Mouse (Mus musculus) forebrain, embryonic 15.5 days (tissue): ENCODE results near the gene Hspa4. TPM values are rescaled to one million over a fixed set of nuclear protein-coding genes. Genes with fewer than 3 reads are reported as not detected.

ENCODE experiments used
- ATAC-seq: fragments of 200-750 bp; cut with Nextera tagmentation; replicated peaks from 2 replicates; pipeline ENCODE4 v1.8.0; 2017; ENCODE audit warnings: mild to moderate bottlenecking, moderate TSS enrichment, moderate library complexity
- H3K27ac ChIP-seq: fragments of 300-500 bp; sonication (generic); replicated peaks from 2 replicates; pipeline ENCODE4 v1.5.1; 2015; ENCODE audit warnings: mild to moderate bottlenecking, inconsistent platforms
- H3K27me3 ChIP-seq: fragments of 300-500 bp; sonication (generic); 2 replicates; pipeline ENCODE4 v1.6.1; 2015; ENCODE audit warnings: inconsistent platforms
- H3K36me3 ChIP-seq: fragments of 300-500 bp; sonication (generic); 2 replicates; pipeline ENCODE4 v1.6.1; 2015; ENCODE audit warnings: mild to moderate bottlenecking, inconsistent platforms
- H3K4me1 ChIP-seq: fragments of 300-500 bp; sonication (generic); 2 replicates; pipeline ENCODE4 v1.6.1; 2015; ENCODE audit warnings: inconsistent platforms
- H3K4me2 ChIP-seq: fragments of 300-500 bp; sonication (generic); replicated peaks from 2 replicates; pipeline ENCODE4 v1.6.1; 2015; ENCODE audit warnings: mild to moderate bottlenecking, inconsistent platforms
- H3K4me3 ChIP-seq: fragments of 300-500 bp; sonication (generic); 2 replicates; pipeline ENCODE4 v1.5.1; 2015; ENCODE audit warnings: mild to moderate bottlenecking, inconsistent platforms
- H3K9ac ChIP-seq: fragments of 300-500 bp; sonication (generic); replicated peaks from 2 replicates; pipeline ENCODE4 v1.6.1; 2015; ENCODE audit warnings: mild to moderate bottlenecking, inconsistent platforms
- H3K9me3 ChIP-seq: fragments of 300-500 bp; sonication (generic); 2 replicates; pipeline ENCODE4 v1.6.1; 2016; ENCODE audit warnings: inconsistent platforms
- WGBS: fragments of 180-500 bp; shearing (Covaris S2); methylation state at CpG from one replicate; pipeline ENCODE4 v1.1.7; 2015; ENCODE audit warnings: mixed read lengths; 5-methylcytosine and 5-hydroxymethylcytosine counted together
- polyA plus RNA-seq: library from polyadenylated mRNA; unstranded; fragments of >200 nt; fragmentation: Nextera tagmentation; extraction: Ambion mirVana; gene quantifications from 2 replicates; pipeline ENCODE4 v1.2.1, GENCODE M21; 2015

The Hspa4 gene
- polyA plus RNA-seq, 1 experiment from 2014 or later = 51.8 TPM

DNA sequence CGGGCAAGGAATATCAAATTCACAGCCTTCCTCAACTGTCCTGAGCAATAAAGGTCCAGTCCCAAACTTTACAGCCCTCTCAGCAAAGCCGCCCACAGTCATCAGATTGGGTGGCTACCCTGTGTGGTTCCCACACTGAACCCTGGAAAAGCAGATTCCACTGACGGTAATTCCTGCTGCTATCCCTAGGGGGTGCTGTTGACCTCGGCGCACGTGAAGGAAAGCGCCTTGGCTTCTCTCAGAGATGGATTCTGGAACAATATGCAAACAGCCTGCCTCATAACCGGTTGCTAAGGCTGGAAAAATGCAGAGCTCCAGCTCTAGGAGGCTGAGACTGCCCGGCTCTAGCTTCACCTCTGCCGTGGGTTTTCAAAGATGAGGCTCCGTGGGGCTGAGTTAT, 57.1 kb downstream of the Hspa4 start:
- H3K36me3 ChIP-seq = no peaks in the 10 kb centered on the region
- H3K4me2 ChIP-seq = no peak overlapping the region
- H3K4me3 ChIP-seq = no peak overlapping the region
- no peaks in the 10 kb centered on the region for H3K9me3 ChIP-seq
- no peak overlapping the region for H3K27ac ChIP-seq
- H3K27me3 ChIP-seq = no peaks in the 10 kb centered on the region
- ATAC-seq = no peak
- 48% methylated on average over 11 of the region's 11 CpGs for WGBS
- no peaks in the 10 kb centered on the region for H3K4me1 ChIP-seq
- no peak overlapping the region for H3K9ac ChIP-seq

- Histone ChIP-seq H3K4me2 (no peak overlapping the region), H3K36me3 (no peaks in the 10 kb centered on the region), H3K9me3 (no peaks in the 10 kb centered on the region), H3K4me1 (peaks cover 9% of the 10 kb centered on the region), H3K9ac (no peak overlapping the region), H3K27ac (no peak overlapping the region), H3K27me3 (no peaks in the 10 kb centered on the region), H3K4me3 (no peak overlapping the region)
- WGBS = 88% methylated on average over 9 of the region's 9 CpGs
- ATAC-seq = no peak
Observed at GRCm38 (mm10) chr11:53233590-53233989, 66.7 kb downstream of the Hspa4 start.

DNA sequence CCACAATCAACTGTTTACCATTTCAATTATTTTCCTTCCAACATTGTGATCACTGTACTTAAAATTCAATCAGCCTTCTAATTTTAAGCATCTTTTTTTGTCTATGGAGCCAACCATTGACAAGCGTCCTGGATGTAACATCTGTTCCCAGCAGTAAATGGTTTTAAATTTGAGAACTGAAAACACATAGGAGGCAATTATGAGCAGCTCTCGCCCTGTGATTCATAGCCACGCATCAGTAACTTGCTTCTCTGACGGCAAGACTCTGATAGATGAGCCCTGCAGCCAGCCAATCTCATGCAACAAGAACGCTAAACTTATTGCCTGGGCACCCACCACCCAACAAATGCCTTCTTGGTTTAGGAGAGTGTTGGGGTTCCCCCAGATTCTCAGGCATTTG, 68.4 kb downstream of the Hspa4 start:
- no peaks in the 10 kb centered on the region for H3K9me3 ChIP-seq
- H3K4me1 ChIP-seq = peaks cover 9% of the 10 kb centered on the region
- 0 out of 2 replicates have a peak overlapping the region, but pooled peaks have one; percentile 17 for H3K27ac ChIP-seq
- no peak overlapping the region for H3K4me2 ChIP-seq
- H3K4me3 ChIP-seq = no peak overlapping the region
- WGBS = 58% methylated on average over 5 of the region's 5 CpGs
- H3K9ac ChIP-seq = no peak overlapping the region
- no peak for ATAC-seq
- H3K27me3 ChIP-seq = no peaks in the 10 kb centered on the region
- H3K36me3 ChIP-seq = no peaks in the 10 kb centered on the region

GRCm38 (mm10) chr11:53229011-53229410, 71.2 kb downstream of the Hspa4 start:
- Histone ChIP-seq H3K27ac (no peak overlapping the region), H3K4me1 (peaks cover 9% of the 10 kb centered on the region), H3K9me3 (no peaks in the 10 kb centered on the region), H3K4me2 (no peak overlapping the region), H3K36me3 (no peaks in the 10 kb centered on the region), H3K9ac (no peak overlapping the region), H3K27me3 (no peaks in the 10 kb centered on the region), H3K4me3 (no peak overlapping the region)
- WGBS = 86% methylated on average over 3 of the region's 3 CpGs
- ATAC-seq = no peak

DNA sequence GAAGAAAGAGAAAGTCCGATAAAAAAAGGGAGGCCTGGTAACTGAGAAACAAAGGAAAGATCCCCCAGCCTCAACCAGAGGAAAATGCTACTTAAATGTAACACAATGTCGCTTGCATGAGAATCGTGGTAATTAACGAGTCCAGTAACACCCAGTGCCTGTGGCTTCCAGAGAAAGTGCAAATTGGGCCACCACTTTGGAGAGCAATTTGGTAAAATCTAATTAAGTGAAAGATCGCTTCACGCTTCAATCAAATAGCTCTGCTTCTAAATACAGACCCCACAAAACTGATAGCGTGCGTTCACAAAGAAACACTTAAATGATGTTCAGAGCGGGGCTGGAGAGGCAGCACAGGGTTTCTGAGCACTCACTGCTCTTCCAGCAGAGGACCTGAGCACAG, 89.4 kb downstream of the Hspa4 start:
- Histone ChIP-seq H3K9ac (no peak overlapping the region), H3K27ac (no peak overlapping the region), H3K27me3 (no peaks in the 10 kb centered on the region), H3K9me3 (no peaks in the 10 kb centered on the region), H3K4me3 (no peak overlapping the region), H3K4me2 (no peak overlapping the region), H3K4me1 (0 out of 2 replicates have a peak, but pooled peaks cover 4% of the 10 kb centered on the region), H3K36me3 (no peaks in the 10 kb centered on the region)
- ATAC-seq = no peak
- whole genome bisulfite sequencing = 17% methylated on average over 9 of the region's 9 CpGs

Other genes with a start within 250 kb of the Hspa4 start
- 13.6 and 15.2 TPM in 2 replicates for gene Zcchc10, start 24.2 kb upstream of the Hspa4 start, polyA plus RNA-seq
- 60.9 and 70.8 TPM in 2 replicates for gene Aff4, start 50.4 kb upstream of the Hspa4 start, polyA plus RNA-seq
- gene Leap2, start 122.7 kb upstream of the Hspa4 start, polyA plus RNA-seq = not detected in 2 replicates
- gene Uqcrq, start 130.4 kb upstream of the Hspa4 start, polyA plus RNA-seq = 589 and 615 TPM in 2 replicates
- gene Gdf9, start 130.6 kb upstream of the Hspa4 start, polyA plus RNA-seq = 3.3 and 4.0 TPM in 2 replicates
- gene Gm10447, start 156.7 kb upstream of the Hspa4 start, polyA plus RNA-seq = 0.08 TPM in 1 of 2 replicates, not detected in the other
- 1.6 and 2.3 TPM in 2 replicates for gene Shroom1, start 156.7 kb upstream of the Hspa4 start, polyA plus RNA-seq
- not detected in 2 replicates for gene Gm9837, start 170.0 kb upstream of the Hspa4 start, polyA plus RNA-seq
- 0.50 TPM in 1 of 2 replicates, not detected in the other for gene Gm9945, start 179.7 kb upstream of the Hspa4 start, polyA plus RNA-seq
- gene Sowaha, start 179.8 kb upstream of the Hspa4 start, polyA plus RNA-seq = 1.8 and 1.9 TPM in 2 replicates
- gene Sept8, start 218.8 kb upstream of the Hspa4 start, polyA plus RNA-seq = 21.6 and 23.1 TPM in 2 replicates